Mouse (Mus musculus): ENCODE results near the gene Gm136. TPM values are rescaled to one million over a fixed set of nuclear protein-coding genes. Genes with fewer than 3 reads are reported as not detected.
"Not testable (repeated sequence)": the region's sequence is repeated elsewhere in the genome, so short reads cannot be mapped to it uniquely, and the experiment has no call there.

The Gm136 gene
- total RNA-seq (2021): not detected in 2 replicates
- long read RNA-seq: 0 reads

DNA sequence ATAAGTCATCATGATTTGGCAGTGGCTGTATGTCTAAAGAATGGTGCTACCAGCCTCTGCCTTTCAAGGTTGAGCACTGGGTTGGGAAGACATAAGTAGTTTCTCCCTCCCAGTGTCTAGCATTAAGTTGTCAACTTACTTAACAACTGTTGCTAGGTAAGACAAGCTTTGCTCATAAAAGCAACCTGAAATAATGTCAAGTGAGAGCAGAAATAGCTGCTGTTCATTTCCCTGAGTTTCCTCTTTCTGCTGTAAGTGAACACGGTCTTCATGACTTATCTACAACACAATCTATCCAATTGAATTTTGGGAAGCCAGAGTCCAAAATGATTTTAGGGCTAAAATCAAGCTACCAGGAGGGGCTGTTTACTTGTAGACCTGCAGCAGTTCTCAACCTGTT, at the start of gene Gm136:
Gene Gm136 (minus strand): TSS at position 101 of the 400 bp plus-strand sequence.
- DNase-seq: no peak

DNA sequence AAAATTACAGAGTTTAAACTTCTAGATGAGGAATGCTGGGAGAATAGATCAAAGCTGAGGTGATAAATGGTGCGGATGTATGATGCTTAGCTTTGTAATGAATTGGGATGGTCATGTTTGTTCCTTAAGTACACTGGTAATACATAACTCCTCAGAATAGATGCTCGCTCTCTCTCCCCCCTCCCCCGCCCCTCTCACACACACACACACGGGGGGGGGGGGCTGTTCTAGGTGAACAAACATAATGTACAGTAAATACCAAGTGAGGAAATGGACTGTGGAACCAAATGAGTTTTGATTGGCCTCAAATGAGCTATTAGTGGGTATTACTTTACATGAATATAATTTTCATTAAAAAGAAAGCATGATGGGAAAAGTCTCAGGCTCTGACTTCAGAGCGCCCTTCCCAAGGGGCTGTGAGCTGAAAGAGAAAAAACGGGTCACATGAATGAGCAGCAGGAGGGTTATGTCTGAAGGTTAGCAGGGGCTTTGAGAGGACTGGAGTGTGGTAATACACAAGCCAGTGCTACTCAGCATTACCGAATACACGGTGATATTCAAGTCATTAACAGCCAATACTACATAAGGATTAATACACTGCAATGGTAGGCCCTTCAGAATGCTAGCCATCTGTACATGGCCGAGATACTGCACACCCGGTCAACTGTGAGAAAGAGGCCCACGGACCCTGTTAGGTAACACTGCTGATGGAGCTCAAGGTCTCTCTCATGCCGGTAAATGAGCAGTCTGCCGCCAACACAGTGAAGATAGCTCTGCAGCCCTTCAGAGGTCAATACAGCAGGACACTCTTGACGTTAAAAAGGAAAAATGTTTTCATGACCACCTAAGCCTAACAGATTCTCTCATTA, 45.3 kb upstream of the Gm136 start:
- no peak for DNase-seq

DNA sequence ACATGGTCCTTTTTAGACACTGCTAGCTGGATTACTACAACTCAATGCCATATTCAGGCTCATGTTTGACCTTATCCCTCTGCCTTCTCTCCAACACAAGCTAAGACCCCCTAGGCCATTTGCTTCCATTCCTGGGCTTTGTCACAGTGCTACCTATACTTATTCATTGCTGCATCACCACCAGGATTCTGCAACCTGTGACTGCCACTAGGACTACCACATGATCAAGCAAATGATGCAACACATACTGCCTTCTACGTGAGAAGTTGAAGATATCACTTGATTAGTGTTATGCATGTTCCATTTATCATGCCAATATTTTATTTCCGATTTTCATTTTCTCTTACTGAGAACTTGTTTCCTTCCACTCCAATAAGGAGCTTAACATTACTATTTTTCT, 41.9 kb upstream of the Gm136 start:
- DNase-seq: no peak

DNA sequence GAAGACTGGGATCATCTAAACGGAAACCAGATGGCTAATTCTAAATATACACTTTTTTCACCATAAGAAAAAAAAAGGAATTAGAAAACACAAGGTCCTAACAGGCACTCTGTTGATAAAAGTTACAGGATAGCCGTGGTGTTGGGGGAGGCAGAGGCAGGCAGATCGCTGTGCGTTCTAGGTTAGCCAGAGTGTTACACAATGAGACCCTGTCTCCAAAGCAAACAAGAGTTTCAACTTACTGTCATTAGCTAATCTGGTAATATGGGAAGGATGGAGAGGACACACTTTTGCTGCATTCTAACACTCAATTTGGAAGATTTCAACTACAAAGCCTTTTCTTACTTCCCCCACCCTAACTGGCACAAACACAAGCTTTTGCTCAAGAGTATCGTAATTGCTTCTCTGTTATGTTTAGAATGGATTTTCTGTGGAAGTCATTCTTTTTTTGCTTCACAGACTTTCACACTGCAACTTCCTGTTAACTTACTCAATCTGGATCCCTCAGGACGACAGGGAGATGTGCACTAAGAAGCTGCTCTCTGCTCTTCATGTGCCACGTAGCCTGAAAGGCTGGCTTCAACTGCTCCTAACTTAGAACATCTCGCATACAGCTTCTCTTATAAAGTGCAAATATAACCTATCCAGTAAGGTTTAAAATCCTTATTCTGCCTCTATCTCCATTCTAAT, 41.4 kb upstream of the Gm136 start:
- no peak for DNase-seq

DNA sequence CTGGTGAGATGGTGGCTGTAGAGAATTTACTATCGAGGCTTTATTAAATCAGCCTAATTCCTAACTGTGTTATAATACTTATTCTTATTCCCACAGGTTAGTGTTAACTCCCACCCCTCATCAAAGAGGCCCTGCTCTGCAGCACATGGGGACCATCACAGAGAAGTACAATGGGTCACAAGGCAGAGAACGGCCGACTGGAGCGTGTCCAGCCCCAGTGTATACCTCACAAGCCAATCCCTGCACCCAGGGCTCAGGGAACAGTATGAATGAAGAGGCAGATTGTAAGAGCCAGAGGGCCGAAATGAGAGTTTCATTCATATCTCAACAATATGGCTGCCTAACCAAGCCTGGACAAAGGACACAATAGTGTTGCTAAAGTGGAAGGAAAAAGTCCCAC, 40.2 kb upstream of the Gm136 start:
- no peak for DNase-seq

DNA sequence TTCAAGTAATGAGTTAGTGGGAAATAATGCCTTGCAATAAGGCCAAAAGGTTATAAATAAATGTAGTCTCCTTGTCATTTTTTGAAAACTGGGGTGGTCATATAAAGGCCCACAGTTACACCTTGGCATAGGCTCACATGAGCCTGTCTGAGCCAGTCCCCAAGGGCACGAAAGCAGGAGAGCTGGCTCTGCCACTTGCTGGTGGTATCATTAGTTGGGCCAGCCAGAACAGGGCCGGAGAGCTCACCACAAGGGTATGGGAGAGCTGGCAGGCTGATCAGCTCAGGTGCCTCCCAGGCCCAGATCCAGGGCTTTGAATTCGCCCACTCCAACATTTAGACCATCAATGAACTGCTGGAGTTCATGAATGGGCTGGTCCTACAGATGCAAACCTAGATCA, 30.4 kb upstream of the Gm136 start:
- no peak for DNase-seq

DNA sequence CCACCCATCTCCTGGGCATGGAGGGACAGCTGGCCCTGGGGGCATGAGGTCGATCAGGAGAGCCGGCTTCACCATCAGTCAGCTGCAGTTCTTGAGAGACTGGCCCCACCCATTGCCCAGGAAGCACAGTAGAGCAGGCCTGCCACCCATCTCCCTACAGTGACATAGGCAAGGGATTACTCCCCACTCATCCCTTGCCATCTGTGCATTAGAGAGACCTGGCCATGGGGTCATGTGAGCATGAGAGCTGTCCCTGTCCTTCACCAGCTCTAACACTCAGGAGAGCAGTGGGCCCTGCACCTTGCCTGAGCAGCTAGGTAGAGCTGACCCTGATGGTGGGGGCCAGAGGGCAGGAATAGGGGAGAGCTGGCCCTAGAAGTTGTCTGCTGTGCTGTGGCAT, 29.6 kb upstream of the Gm136 start:
- no peak for DNase-seq

DNA sequence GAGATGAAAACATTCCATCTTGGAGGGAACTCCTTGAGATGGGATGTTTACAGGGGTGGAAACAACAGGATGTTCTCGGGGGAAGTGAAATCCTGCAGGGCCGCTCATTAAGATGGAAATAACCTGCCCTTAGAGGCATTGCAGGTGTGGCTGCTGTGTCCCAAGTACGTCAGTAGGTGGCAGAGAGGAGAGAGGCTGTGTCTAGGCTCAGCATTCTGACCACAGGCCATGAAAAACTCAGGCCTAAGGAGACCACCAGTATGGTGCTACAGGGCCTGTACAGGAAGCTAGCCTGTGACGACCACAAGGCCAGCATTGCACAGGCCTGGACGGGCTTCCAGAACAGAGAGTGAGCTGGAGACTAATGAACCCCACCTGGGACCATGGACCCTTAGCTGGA, 28.8 kb upstream of the Gm136 start:
- no peak for DNase-seq

DNA sequence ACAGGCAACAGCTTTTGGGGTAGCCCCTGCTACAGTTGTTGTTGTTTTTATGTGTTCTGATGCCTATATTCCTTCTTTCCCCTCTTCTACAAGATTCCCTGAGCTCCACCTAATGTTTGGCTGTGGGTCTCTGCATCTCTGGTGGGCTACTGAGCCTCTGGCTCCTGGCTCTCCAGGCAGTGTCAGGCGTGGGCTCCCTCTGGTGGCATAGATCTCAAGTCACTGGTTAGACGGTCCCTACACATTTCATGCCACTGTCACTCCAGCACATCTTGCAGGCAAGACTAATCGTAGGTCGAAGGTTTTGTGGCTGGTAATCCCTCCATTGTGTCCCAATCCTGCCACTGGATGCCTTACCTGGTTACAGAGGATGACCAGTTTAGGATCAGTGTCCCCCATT, 26.7 kb upstream of the Gm136 start:
- no peak for DNase-seq

DNA sequence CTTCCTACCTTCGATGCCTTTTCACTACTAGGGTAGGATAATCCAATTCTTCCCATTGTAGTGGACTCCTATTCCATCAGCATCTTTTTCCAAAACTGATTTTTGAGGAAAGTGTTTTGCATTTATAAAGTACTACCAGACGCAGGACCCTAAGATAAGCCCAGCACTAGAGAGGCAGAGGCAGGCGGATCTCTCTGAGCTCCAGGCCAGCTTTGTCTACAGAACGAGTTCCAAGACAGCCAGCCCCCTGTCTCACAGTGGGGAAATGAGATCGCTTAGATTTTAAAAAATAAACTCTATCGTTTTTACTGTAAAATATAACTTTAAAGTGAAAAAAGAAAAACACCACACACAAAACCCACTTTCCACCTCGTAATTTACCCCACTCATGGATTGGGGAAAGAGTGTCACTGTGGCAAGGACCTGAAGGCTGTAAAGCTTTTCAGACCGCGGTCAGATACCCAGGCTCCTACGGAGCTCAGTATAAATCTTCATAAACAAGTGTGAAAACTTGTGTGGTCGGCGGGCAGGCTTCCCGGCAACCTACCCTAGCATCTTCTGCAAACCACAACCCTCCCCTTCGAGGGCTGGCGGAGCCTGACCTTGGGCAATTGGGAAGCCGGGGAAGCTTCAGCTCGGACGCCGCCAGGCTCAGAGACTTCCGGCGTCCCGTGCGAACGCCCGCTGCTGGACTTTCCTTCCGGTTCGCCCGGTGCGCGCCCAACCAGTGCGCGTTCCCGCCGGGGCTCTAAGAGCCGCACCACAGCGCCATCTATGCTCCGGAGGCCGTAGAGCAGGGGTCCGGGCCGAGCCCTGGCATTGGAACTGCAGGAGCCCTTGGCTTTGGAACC, 21.8 kb upstream of the Gm136 start, which contains the start of gene Smim8:
Gene Smim8 (minus strand): TSS at position 747 of the 851 bp plus-strand sequence.
- DNase-seq: peak; percentile 94

DNA sequence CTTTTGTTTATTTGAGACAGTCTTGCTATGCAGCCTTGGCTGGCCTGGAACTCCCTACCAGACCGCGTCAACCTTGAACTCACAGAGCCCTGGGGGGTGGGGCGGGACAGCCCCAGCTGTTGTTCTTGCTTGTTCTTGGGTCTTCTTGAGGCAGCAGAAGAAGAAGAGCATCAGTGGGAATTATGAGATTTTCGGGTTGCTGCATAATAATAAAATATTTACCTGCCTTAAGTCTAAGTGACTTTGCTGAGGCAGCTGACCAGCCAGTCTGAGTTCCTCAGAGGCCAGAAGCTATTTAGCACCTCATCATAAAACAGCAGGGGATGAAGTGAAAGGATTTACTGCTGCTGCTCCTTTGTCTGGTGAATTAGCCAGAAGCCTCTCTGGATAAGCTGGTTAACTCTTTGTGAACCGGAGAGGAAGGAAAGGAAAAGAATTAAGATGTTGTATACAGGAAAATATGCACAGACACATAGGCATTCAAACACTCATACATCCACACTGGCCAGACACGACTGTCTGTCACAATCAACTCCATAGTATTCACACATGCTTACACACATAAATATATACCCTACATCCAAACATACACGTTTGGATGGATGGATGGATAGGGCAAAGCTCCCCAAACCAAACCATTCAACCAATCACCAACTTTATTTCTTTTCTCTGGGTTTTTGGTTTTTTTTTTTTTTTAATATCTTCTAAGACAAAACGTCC, 15.7 kb upstream of the Gm136 start:
- no peak for DNase-seq

DNA sequence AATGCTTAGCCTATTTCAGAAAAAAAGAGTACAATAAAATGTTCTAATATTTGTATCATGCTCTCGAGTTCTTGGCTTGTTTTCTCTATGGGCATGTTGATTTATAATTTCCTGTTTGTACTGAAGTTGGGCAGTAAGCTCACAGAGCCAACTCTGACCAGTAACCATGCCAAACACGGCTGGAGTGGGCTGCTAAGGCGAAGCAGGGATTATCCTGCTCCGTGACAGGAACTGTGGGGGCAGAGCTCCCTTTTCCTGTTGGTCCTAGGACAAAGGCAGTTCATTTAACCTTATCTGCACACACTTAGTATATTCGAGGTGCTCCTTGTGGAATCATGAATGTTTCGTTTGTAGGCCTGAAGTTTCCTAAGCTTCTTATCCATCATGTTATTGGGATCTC, 6.8 kb downstream of the Gm136 start:
- no peak for DNase-seq

DNA sequence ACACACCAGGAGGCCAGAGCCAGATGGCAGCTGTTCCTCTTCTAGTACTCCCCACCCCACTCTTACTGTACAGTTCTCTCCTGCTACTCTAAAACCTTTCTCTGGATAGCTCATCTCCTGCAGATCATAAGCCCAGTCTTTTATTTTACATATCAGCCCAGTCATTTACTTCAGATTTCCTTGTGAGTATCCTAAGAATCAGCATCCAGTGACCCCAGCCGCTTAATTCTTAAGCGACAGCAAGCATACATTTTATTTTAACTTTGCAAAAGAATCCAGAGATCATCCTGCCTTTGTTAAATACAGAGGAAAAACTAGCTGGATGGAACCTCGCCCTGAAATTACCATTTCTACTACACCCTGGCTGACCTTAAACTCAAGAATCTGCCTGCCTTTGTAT, 21.6 kb downstream of the Gm136 start:
- DNase-seq: no peak

DNA sequence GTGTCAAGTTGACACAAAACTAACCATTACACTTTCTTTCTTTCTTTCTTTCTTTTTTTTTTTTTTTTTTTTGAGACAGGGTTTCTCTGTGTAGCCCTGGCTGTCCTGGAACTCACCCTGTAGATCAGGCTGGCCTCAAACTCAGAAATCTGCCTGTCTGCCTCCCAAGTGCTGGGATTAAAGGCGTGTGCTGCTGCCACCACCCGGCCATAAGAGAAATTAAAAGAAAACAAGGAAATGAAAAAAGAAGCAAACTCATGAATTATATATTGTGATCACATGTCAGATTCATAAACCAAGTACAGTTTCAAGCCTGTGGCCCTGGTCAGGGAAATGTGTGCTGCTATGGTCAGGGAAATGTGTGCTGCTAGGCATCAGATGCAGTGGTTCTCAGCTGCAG, 22.6 kb downstream of the Gm136 start:
- not testable (repeated sequence) for DNase-seq

DNA sequence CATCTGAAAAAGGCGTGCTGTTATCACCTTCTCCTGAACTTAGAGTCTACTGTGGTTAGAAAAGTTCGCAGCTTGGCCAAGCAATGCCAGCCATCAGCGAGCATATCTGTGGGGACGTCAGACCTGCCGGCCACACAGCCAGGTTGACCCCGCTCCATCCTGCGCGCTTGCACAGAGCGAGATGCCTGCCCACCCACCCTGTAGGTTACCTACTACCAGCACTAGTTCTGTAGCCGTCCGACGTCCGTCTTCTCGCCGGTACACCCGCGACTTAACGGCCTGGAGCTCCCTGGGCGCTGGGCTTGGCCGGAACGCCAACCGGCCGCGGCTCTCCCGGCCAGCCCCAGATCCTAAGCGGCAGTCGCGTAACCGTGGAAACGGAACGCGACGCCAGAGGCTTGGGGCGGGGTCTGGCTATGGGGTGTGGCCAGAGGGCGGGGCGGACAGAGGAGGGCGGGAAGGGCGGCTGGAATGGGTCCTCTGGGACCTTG, 26.2 kb downstream of the Gm136 start, which contains the start of gene Cfap206:
Gene Cfap206 (minus strand): TSS at position 356 of the 491 bp plus-strand sequence.
- peak; percentile 87 for DNase-seq

DNA sequence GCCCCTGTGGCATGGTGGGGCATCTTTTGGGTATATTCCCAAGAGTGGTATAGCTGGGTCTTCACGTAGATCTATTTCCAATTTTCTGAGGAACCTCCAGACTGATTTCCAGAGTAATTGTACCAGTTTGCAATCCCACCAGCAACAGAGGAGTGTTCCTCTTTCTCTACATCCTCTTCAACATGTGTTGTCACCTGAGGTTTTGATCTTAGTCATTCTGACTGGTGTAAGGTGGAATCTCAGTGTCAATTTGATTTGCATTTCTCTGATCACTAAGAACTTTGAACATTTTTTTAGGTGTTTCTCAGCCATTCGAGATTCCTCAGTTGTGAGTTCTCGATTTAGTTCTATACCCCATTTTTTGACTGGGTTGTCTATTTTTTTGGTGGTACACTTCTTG, 30.4 kb downstream of the Gm136 start:
- DNase-seq: not testable (repeated sequence)

DNA sequence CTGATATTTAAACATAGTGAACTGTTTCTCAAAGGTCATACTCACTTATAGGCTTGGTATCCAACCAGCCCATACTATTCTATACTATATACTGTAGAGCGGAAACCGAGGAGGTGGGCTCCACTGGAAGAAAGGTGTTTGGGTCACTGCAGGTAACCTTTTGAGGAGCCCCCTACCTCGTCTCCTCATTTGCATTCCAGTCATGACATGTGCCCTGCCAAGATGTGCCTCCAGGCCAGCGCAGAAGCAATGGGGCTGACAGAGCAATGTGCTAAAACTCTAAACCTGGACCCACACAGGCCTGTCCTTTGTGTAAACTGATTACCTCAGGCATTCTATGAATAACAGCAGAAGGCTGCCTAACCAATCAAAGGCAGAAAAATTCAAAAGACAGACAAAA, 31.8 kb downstream of the Gm136 start:
- DNase-seq: no peak

DNA sequence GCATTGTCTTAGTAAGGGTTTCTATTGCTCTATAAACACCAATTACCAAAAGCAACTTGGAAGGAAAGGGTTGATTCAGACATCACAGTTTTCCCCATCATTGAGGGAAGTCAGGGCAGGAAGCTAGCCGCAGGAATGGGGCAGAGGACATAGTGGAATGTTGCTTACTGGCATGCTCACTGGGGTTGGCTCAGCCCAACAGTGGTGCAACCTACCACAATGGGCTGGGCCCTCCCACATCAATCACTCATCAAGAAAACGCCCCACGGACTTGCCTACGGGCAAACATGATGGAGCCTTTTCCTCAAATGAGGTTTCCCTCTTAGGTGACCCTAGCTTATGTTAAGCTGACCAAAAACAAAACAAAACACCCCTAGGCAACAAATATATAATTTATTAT, 32.9 kb downstream of the Gm136 start:
- no peak for DNase-seq

DNA sequence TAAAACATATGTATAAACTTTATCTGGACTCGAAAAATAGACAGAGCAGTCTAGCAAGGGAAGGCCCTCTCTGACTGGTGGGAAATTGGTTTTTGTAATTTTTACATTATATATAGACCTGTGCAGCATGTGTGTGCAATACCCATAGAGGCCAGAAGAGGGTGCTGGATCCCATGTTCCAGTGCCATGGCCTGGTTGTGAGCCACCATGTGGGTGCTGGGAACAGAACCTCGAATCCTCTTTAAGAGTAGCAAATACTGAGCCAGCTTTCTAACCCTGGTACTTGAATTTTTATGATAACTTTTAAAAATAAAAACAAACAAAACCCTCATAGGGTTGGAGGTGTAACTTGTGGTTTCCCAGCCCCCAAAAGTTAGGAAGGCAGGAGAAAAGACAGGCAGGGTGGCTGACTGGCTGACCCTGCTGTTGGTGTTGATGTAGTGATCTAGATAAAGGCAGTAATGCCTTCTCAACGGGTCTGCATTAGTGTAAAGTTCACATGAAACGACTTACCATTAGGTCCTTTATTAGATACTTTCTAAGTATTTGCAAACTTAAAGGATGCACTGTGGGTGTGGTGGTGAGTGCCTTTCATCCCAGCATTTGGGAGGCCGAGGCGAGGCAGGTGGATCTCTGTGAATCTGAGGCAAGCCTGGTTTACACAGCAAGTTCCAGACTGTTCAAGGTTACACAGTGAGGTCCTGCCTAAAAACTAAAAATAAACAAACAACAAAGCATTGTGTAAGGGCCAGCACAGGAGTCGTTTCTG, 35.8 kb downstream of the Gm136 start:
- no peak for DNase-seq

DNA sequence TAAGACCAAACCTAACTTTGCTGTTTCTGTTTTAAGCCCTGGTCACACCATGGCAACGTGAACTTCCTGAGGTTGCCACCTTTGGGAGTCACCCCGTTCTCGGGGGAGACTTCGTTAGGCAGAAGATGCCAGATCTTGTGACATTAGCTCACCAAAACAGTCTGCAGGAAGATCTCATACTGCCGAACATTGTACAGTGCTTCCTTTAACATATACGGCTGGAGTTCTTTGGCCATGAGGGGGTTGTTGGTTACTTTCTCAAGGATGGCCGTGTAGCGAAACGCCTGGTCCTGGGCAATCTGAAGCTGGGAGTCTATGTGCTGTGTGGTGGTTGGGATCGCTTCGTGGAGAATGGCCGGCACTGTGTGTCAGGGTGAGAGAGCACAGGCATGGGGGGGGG, 36.6 kb downstream of the Gm136 start:
- DNase-seq: no peak

DNA sequence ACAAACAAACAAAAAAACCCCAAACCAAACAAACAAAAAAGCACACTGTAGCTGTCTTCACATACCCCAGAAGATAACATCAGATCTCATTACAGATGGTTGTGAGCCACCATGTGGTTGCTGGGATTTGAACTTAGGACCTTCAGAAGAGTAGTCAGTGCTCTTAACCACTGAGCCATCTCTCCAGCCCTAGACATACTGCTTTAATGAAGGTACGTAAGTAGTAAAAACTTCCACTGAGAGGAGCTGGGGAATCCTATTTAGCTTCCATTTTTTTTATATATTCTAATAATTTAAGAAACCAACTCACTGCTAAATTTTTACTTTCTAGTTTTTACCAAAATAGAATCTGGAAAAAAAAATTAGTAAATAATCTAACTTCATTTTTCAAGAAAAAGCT, 41.0 kb downstream of the Gm136 start:
- no peak for DNase-seq

All from adrenal gland, postnatal 25 days (tissue).